Mouse (Mus musculus) forelimb bud, embryonic 11.5 days (tissue): Measurements from ENCODE around the gene Rgs16.

Experiments
- DNase-seq: peaks from one replicate; pipeline ENCODE4 v3.0.0-alpha.2; 2012; ENCODE audit warnings: low read depth, low spot score

The Rgs16 gene

GRCm38 (mm10) chr1:153720935-153721334, 19.2 kb upstream of the Rgs16 start:
- no peak for DNase-seq

- DNase-seq: no peak
Measured at GRCm38 (mm10) chr1:153721565-153722310, 18.4 kb upstream of the Rgs16 start.

GRCm38 (mm10) chr1:153723426-153723825, 16.7 kb upstream of the Rgs16 start:
- no peak for DNase-seq

GRCm38 (mm10) chr1:153726636-153727035, 13.5 kb upstream of the Rgs16 start:
- DNase-seq: no peak

- no peak for DNase-seq
Measured at GRCm38 (mm10) chr1:153729806-153730205, 10.3 kb upstream of the Rgs16 start.

- no peak for DNase-seq
Measured at GRCm38 (mm10) chr1:153730671-153731070, 9.5 kb upstream of the Rgs16 start.

- peak; percentile 31 for DNase-seq
Measured at GRCm38 (mm10) chr1:153733181-153733580, 7.0 kb upstream of the Rgs16 start.

GRCm38 (mm10) chr1:153734866-153735265, 5.3 kb upstream of the Rgs16 start:
- DNase-seq: no peak

GRCm38 (mm10) chr1:153736096-153736495, 4.1 kb upstream of the Rgs16 start:
- no peak for DNase-seq

- no peak for DNase-seq
Measured at GRCm38 (mm10) chr1:153737101-153738085, 2.8 kb upstream of the Rgs16 start.

GRCm38 (mm10) chr1:153739437-153740015, 623 bp upstream of the Rgs16 start:
- no peak for DNase-seq

GRCm38 (mm10) chr1:153740775-153741400, 739 bp downstream of the Rgs16 start:
- no peak for DNase-seq

- no peak for DNase-seq
Measured at GRCm38 (mm10) chr1:153741551-153742316, 1.6 kb downstream of the Rgs16 start.

- DNase-seq: peak; percentile 67
Measured at GRCm38 (mm10) chr1:153742374-153743155, 2.4 kb downstream of the Rgs16 start.

GRCm38 (mm10) chr1:153746119-153746670, 6.0 kb downstream of the Rgs16 start:
- no peak for DNase-seq

- peak; percentile 80 for DNase-seq
Measured at GRCm38 (mm10) chr1:153746728-153747127, 6.6 kb downstream of the Rgs16 start.

GRCm38 (mm10) chr1:153747861-153748530, 7.8 kb downstream of the Rgs16 start:
- DNase-seq: no peak

- no peak for DNase-seq
Measured at GRCm38 (mm10) chr1:153748549-153748948, 8.4 kb downstream of the Rgs16 start.

- DNase-seq: peak; percentile 92
Measured at GRCm38 (mm10) chr1:153749211-153749801, 9.2 kb downstream of the Rgs16 start, which contains the start of gene Rnasel. Gene Rnasel (plus strand): TSS chr1:153749426.
